Mouse (Mus musculus): ENCODE results near the gene Chd9. TPM values are rescaled to one million over a fixed set of nuclear protein-coding genes. Genes with fewer than 3 reads are reported as not detected.

The Chd9 gene
- polyA plus RNA-seq, 1 experiment from 2014 or later = 93.7 TPM

- ATAC-seq = peak; percentile 64; the same call in 1 of the 2 replicates
- no peak overlapping the region for H3K9ac ChIP-seq (replicated peaks; ENCODE audit: low read depth, low read length)
- H3K4me1 ChIP-seq (replicated peaks; ENCODE audit: control insufficient read depth, insufficient read depth, low read length) = peaks cover 5% of the 10 kb centered on the region
- WGBS = 22% methylated on average over 8 of the region's 8 CpGs
- H3K4me3 ChIP-seq (replicated peaks; ENCODE audit: low read length) = no peak overlapping the region
- H3K9me3 ChIP-seq (ENCODE audit: control insufficient read depth, low read length) = no peaks in the 10 kb centered on the region
- no peak overlapping the region; the same call in 1 of the 2 replicates for H3K27ac ChIP-seq (ENCODE audit: low read length)
- no peak overlapping the region for H3K4me2 ChIP-seq (ENCODE audit: low read length)
- H3K27me3 ChIP-seq (replicated peaks; ENCODE audit: control insufficient read depth, insufficient read depth, low read length) = no peaks in the 10 kb centered on the region
- H3K36me3 ChIP-seq (ENCODE audit: control insufficient read depth, insufficient read depth) = peaks cover 28% of the 10 kb centered on the region
Measured at GRCm38 (mm10) chr8:91051037-91051436, 222.9 kb downstream of the Chd9 start.

GRCm38 (mm10) chr8:91054418-91054817 lies 226.3 kb downstream of the Chd9 start:
- no peak for ATAC-seq
- no peak overlapping the region for H3K4me2 ChIP-seq (ENCODE audit: low read length)
- H3K4me3 ChIP-seq (replicated peaks; ENCODE audit: low read length) = no peak overlapping the region
- peaks cover 18% of the 10 kb centered on the region for H3K36me3 ChIP-seq (ENCODE audit: control insufficient read depth, insufficient read depth)
- no peaks in the 10 kb centered on the region for H3K27me3 ChIP-seq (replicated peaks; ENCODE audit: control insufficient read depth, insufficient read depth, low read length)
- H3K9ac ChIP-seq (replicated peaks; ENCODE audit: low read depth, low read length) = no peak overlapping the region
- no peaks in the 10 kb centered on the region for H3K9me3 ChIP-seq (ENCODE audit: control insufficient read depth, low read length)
- no peak overlapping the region for H3K27ac ChIP-seq (ENCODE audit: low read length)
- peaks cover 5% of the 10 kb centered on the region for H3K4me1 ChIP-seq (replicated peaks; ENCODE audit: control insufficient read depth, insufficient read depth, low read length)
- 96% methylated on average over 4 of the region's 4 CpGs for WGBS

GRCm38 (mm10) chr8:91056848-91057247 lies 228.7 kb downstream of the Chd9 start:
- Histone ChIP-seq H3K36me3 (ENCODE audit: control insufficient read depth, insufficient read depth) (peaks cover 9% of the 10 kb centered on the region; the same call in 1 of the 2 replicates), H3K27ac (ENCODE audit: low read length) (no peak overlapping the region), H3K27me3 (replicated peaks; ENCODE audit: control insufficient read depth, insufficient read depth, low read length) (no peaks in the 10 kb centered on the region), H3K9me3 (ENCODE audit: control insufficient read depth, low read length) (no peaks in the 10 kb centered on the region), H3K4me3 (replicated peaks; ENCODE audit: low read length) (no peak overlapping the region), H3K9ac (replicated peaks; ENCODE audit: low read depth, low read length) (no peak overlapping the region), H3K4me2 (ENCODE audit: low read length) (no peak overlapping the region), H3K4me1 (replicated peaks; ENCODE audit: control insufficient read depth, insufficient read depth, low read length) (no peaks in the 10 kb centered on the region)
- WGBS = 26% methylated on average over 3 of the region's 3 CpGs
- ATAC-seq = no peak

GRCm38 (mm10) chr8:91059086-91059578 lies 231.0 kb downstream of the Chd9 start:
- H3K4me3 ChIP-seq (replicated peaks; ENCODE audit: low read length) = no peak overlapping the region
- H3K9ac ChIP-seq (replicated peaks; ENCODE audit: low read depth, low read length) = no peak overlapping the region
- H3K9me3 ChIP-seq (ENCODE audit: control insufficient read depth, low read length) = no peaks in the 10 kb centered on the region
- no peaks in the 10 kb centered on the region for H3K27me3 ChIP-seq (replicated peaks; ENCODE audit: control insufficient read depth, insufficient read depth, low read length)
- no peak overlapping the region for H3K4me2 ChIP-seq (ENCODE audit: low read length)
- no peak overlapping the region for H3K27ac ChIP-seq (ENCODE audit: low read length)
- no peak for ATAC-seq
- H3K36me3 ChIP-seq (ENCODE audit: control insufficient read depth, insufficient read depth) = no peaks in the 10 kb centered on the region
- H3K4me1 ChIP-seq (replicated peaks; ENCODE audit: control insufficient read depth, insufficient read depth, low read length) = no peaks in the 10 kb centered on the region

- Histone ChIP-seq H3K36me3 (ENCODE audit: control insufficient read depth, insufficient read depth) (no peaks in the 10 kb centered on the region), H3K4me2 (ENCODE audit: low read length) (no peak overlapping the region), H3K9ac (replicated peaks; ENCODE audit: low read depth, low read length) (no peak overlapping the region), H3K4me1 (replicated peaks; ENCODE audit: control insufficient read depth, insufficient read depth, low read length) (no peaks in the 10 kb centered on the region), H3K27ac (ENCODE audit: low read length) (no peak overlapping the region), H3K9me3 (ENCODE audit: control insufficient read depth, low read length) (no peaks in the 10 kb centered on the region), H3K27me3 (replicated peaks; ENCODE audit: control insufficient read depth, insufficient read depth, low read length) (no peaks in the 10 kb centered on the region), H3K4me3 (replicated peaks; ENCODE audit: low read length) (no peak overlapping the region)
- no peak for ATAC-seq
- 86% methylated on average over 7 of the region's 7 CpGs for WGBS
Measured at GRCm38 (mm10) chr8:91059884-91060510, 231.8 kb downstream of the Chd9 start.

- no peak overlapping the region for H3K4me2 ChIP-seq (ENCODE audit: low read length)
- H3K27ac ChIP-seq (ENCODE audit: low read length) = no peak overlapping the region
- no peak for ATAC-seq
- H3K4me3 ChIP-seq (replicated peaks; ENCODE audit: low read length) = no peak overlapping the region
- no peaks in the 10 kb centered on the region for H3K27me3 ChIP-seq (replicated peaks; ENCODE audit: control insufficient read depth, insufficient read depth, low read length)
- H3K4me1 ChIP-seq (replicated peaks; ENCODE audit: control insufficient read depth, insufficient read depth, low read length) = no peaks in the 10 kb centered on the region
- H3K9me3 ChIP-seq (ENCODE audit: control insufficient read depth, low read length) = no peaks in the 10 kb centered on the region
- no peaks in the 10 kb centered on the region for H3K36me3 ChIP-seq (ENCODE audit: control insufficient read depth, insufficient read depth)
- WGBS = 76% methylated on average over 19 of the region's 19 CpGs
- no peak overlapping the region for H3K9ac ChIP-seq (replicated peaks; ENCODE audit: low read depth, low read length)
Measured at GRCm38 (mm10) chr8:91060555-91061471, 232.7 kb downstream of the Chd9 start.

- H3K27ac ChIP-seq (ENCODE audit: low read length) = no peak overlapping the region
- WGBS = 79% methylated on average over 4 of the region's 4 CpGs
Measured at GRCm38 (mm10) chr8:91065179-91065578, 237.0 kb downstream of the Chd9 start.

GRCm38 (mm10) chr8:91069407-91069806 lies 241.3 kb downstream of the Chd9 start:
- no peaks in the 10 kb centered on the region for H3K9me3 ChIP-seq (ENCODE audit: control insufficient read depth, low read length)
- H3K4me1 ChIP-seq (replicated peaks; ENCODE audit: control insufficient read depth, insufficient read depth, low read length) = peaks cover 15% of the 10 kb centered on the region
- H3K9ac ChIP-seq (replicated peaks; ENCODE audit: low read depth, low read length) = peak overlapping the region; percentile 70
- ATAC-seq = 0 out of 2 replicates have a peak, but pooled peaks have one; percentile 4
- H3K27ac ChIP-seq (ENCODE audit: low read length) = no peak overlapping the region
- H3K36me3 ChIP-seq (ENCODE audit: control insufficient read depth, insufficient read depth) = no peaks in the 10 kb centered on the region
- H3K4me2 ChIP-seq (ENCODE audit: low read length) = peak overlapping the region; percentile 73
- WGBS = 6% methylated on average over 10 of the region's 10 CpGs
- H3K4me3 ChIP-seq (replicated peaks; ENCODE audit: low read length) = peak overlapping the region; percentile 91
- H3K27me3 ChIP-seq (replicated peaks; ENCODE audit: control insufficient read depth, insufficient read depth, low read length) = no peaks in the 10 kb centered on the region

More at GRCm38 (mm10) chr8:91065179-91065578, 237.0 kb downstream of the Chd9 start:
- Histone ChIP-seq H3K36me3 (ENCODE audit: control insufficient read depth, insufficient read depth) (no peaks in the 10 kb centered on the region), H3K9ac (replicated peaks; ENCODE audit: low read depth, low read length) (no peak overlapping the region), H3K4me3 (replicated peaks; ENCODE audit: low read length) (no peak overlapping the region), H3K4me2 (ENCODE audit: low read length) (no peak overlapping the region), H3K27me3 (replicated peaks; ENCODE audit: control insufficient read depth, insufficient read depth, low read length) (no peaks in the 10 kb centered on the region), H3K4me1 (replicated peaks; ENCODE audit: control insufficient read depth, insufficient read depth, low read length) (no peaks in the 10 kb centered on the region; the same call in 1 of the 2 replicates), H3K9me3 (ENCODE audit: control insufficient read depth, low read length) (no peaks in the 10 kb centered on the region)
- ATAC-seq = no peak

- Histone ChIP-seq H3K9ac (replicated peaks; ENCODE audit: low read depth, low read length) (peak within 1 kb of the TSS; percentile 70), H3K36me3 (ENCODE audit: control insufficient read depth, insufficient read depth) (no peaks in the 10 kb centered on the region), H3K4me3 (replicated peaks; ENCODE audit: low read length) (peak within 1 kb of the TSS; percentile 91), H3K27ac (ENCODE audit: low read length) (peak within 1 kb of the TSS; percentile 81), H3K27me3 (replicated peaks; ENCODE audit: control insufficient read depth, insufficient read depth, low read length) (no peaks in the 10 kb centered on the region), H3K9me3 (ENCODE audit: control insufficient read depth, low read length) (no peaks in the 10 kb centered on the region), H3K4me1 (replicated peaks; ENCODE audit: control insufficient read depth, insufficient read depth, low read length) (peaks cover 15% of the 10 kb centered on the region), H3K4me2 (ENCODE audit: low read length) (peak within 1 kb of the TSS; percentile 73)
- ATAC-seq = peak; percentile 99
- WGBS = under 1% methylated on average over 25 of the region's 25 CpGs
Measured at GRCm38 (mm10) chr8:91069834-91070233, 241.7 kb downstream of the Chd9 start, which contains the start of gene Rbl2. Gene Rbl2, plus strand, starts transcription at chr8:91070057.

Data from forebrain, embryonic 16.5 days (tissue).